Mouse (Mus musculus) kidney, embryonic 14.5 days (tissue): ENCODE results near the gene Fam53b. TPM values are rescaled to one million over a fixed set of nuclear protein-coding genes. Genes with fewer than 3 reads are reported as not detected.

Source experiments
- ATAC-seq: fragments of 200-750 bp; cut with Nextera tagmentation; 2 replicates; pipeline ENCODE4 v1.8.0; 2017; ENCODE audit warnings: moderate number of reproducible peaks, mild to moderate bottlenecking, moderate TSS enrichment, moderate library complexity; ENCODE audit not compliant: low FRiP score, low TSS enrichment
- H3K27ac ChIP-seq: fragments of 300-500 bp; sonication (generic); 2 replicates; pipeline ENCODE4 v1.5.1; 2014; ENCODE audit warnings: low read depth, mild to moderate bottlenecking, low read length, moderate library complexity, mixed read lengths
- H3K27me3 ChIP-seq: fragments of 300-500 bp; sonication (generic); 2 replicates; pipeline ENCODE4 v1.6.1; 2014; ENCODE audit warnings: mild to moderate bottlenecking, low read length; ENCODE audit not compliant: control insufficient read depth, insufficient read depth
- H3K36me3 ChIP-seq: fragments of 300-500 bp; sonication (generic); 2 replicates; pipeline ENCODE4 v1.6.1; 2014; ENCODE audit warnings: low read length, mixed read lengths; ENCODE audit not compliant: control insufficient read depth, insufficient read depth
- H3K4me1 ChIP-seq: fragments of 300-500 bp; sonication (generic); 2 replicates; pipeline ENCODE4 v1.6.1; 2014; ENCODE audit warnings: low read length, mixed read lengths; ENCODE audit not compliant: control insufficient read depth, insufficient read depth
- H3K4me2 ChIP-seq: fragments of 300-500 bp; sonication (generic); replicated peaks from 2 replicates; pipeline ENCODE4 v1.6.1; 2014; ENCODE audit warnings: low read depth, mild to moderate bottlenecking, low read length
- H3K4me3 ChIP-seq: fragments of 300-500 bp; sonication (generic); 2 replicates; pipeline ENCODE4 v1.5.1; 2014; ENCODE audit warnings: mild to moderate bottlenecking, low read length
- H3K9ac ChIP-seq: fragments of 300-500 bp; sonication (generic); 2 replicates; pipeline ENCODE4 v1.6.1; 2014; ENCODE audit warnings: low read depth, mild to moderate bottlenecking, low read length, moderate library complexity
- H3K9me3 ChIP-seq: fragments of 300-500 bp; sonication (generic); 2 replicates; pipeline ENCODE4 v1.6.1; 2016; ENCODE audit warnings: low read length; ENCODE audit not compliant: control insufficient read depth
- WGBS: fragments of 180-500 bp; shearing (Covaris S2); extraction: QIAGEN DNeasy Blood & Tissue Kit; methylation state at CpG from one replicate; pipeline ENCODE4 v1.1.7; 2014; 5-methylcytosine and 5-hydroxymethylcytosine counted together
- polyA plus RNA-seq: library from polyadenylated mRNA; unstranded; fragments of >200 nt; fragmentation: Nextera tagmentation; extraction: Ambion mirVana; gene quantifications from 2 replicates; pipeline ENCODE4 v1.2.1, GENCODE M21; 2014

Gene Fam53b
- polyA plus RNA-seq, 1 experiment from 2014 or later: 22.1 TPM

DNA sequence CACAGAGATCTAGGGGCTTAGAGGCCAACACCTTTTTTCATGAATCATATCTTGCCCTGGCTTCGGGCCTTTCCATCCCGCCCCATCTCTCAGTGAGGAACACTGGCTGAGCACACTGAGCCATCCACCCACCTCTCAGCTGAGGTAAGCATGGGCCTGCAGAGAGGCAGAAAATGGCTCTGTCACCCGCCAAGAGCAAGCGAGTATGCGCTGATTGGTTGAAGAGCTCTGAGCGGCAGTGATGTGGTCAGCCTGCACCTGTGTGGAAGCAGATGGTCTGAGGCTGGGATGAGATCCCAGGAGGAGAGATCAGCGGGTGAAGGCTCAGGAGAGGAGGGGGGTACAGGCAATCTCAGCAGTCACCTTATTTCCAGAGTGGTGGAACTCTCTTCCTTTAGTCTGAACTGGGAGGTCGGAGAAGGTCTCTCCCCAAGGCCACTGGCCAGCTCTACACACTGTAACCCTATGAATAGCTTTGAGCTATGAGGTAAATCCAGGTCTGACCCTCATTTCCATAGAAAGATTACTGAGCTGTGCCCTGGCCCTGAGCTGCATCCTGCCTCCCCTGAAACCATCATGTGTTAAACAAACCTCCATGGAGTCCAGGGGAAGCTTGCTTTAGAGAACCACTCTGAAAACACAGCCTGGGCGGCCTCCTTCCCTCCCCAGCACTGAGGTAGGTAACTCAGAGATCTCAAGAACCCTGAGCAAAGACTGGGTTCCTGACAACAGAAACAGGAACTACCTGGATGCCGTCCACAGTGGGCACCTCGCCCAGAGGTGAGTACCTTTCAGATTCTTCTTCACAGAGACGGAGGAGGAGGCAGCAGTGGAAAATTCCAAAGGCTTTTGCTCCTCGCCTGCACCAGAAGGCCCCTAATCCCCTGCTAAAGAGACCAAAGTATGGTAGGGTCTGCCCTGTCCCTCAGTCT is 6.5 kb downstream of the Fam53b start:
- peaks cover 53% of the 10 kb centered on the region for H3K4me1 ChIP-seq
- H3K4me2 ChIP-seq: no peak overlapping the region
- 0 out of 2 replicates have a peak overlapping the region, but pooled peaks have one; percentile 3 for H3K9ac ChIP-seq

DNA sequence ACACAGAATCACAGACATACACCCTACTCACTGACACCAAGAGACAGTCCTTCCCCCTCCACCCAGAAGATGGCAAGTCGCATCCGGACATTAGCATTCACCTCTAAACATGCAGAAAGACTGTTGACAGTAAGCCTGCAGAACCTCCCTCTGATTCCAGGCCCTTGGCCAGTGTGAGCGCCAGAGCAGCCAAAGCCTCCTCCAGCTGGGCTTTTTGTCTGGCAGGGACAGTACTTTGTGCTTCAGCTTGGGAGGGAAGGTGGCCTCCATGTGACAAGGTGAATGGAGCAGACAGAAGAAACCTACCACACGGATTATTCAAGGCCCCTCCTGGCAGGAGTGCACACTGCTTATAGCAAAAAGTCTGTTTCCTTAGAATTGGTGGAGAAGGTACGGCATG is 7.4 kb downstream of the Fam53b start:
- Histone ChIP-seq H3K9ac (no peak overlapping the region), H3K4me3 (no peak overlapping the region), H3K4me1 (peaks cover 45% of the 10 kb centered on the region), H3K27me3 (no peaks in the 10 kb centered on the region), H3K27ac (no peak overlapping the region), H3K36me3 (no peaks in the 10 kb centered on the region), H3K4me2 (no peak overlapping the region), H3K9me3 (no peaks in the 10 kb centered on the region)
- ATAC-seq: no peak
- WGBS: 87% methylated on average over 5 of the region's 5 CpGs

More for the DNA sequence above, 6.5 kb downstream of the Fam53b start:
- Histone ChIP-seq H3K36me3 (no peaks in the 10 kb centered on the region), H3K9me3 (no peaks in the 10 kb centered on the region), H3K4me3 (no peak overlapping the region), H3K27ac (peak overlapping the region; percentile 76; the same call in 1 of the 2 replicates), H3K27me3 (no peaks in the 10 kb centered on the region)
- 72% methylated on average over 13 of the region's 13 CpGs for WGBS
- no peak for ATAC-seq

DNA sequence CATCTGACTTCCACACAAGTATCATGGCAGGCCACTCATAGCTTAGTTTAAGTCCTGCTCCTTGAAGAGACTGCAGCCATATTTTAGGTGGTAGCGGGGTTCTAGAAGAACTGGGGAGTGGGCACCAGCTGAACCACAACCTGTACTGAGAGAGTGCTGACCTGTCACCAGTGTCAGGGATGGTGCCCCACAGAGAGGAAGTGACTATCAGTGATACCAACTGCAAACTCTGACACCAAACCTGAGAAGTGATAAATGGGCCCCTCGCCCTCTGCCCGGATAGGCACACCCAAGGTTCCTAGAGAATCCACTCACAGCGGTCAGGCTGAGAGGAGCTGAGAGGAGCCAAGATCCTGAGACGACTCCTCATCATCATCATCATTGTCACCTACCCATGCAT is 8.7 kb downstream of the Fam53b start:
- H3K36me3 ChIP-seq: 0 out of 2 replicates have a peak, but pooled peaks cover 3% of the 10 kb centered on the region
- 81% methylated on average over 5 of the region's 5 CpGs for WGBS
- no peaks in the 10 kb centered on the region for H3K27me3 ChIP-seq
- H3K9ac ChIP-seq: no peak overlapping the region
- no peak for ATAC-seq
- H3K4me3 ChIP-seq: no peak overlapping the region
- H3K9me3 ChIP-seq: no peaks in the 10 kb centered on the region
- H3K27ac ChIP-seq: no peak overlapping the region
- peaks cover 40% of the 10 kb centered on the region for H3K4me1 ChIP-seq
- H3K4me2 ChIP-seq: no peak overlapping the region

DNA sequence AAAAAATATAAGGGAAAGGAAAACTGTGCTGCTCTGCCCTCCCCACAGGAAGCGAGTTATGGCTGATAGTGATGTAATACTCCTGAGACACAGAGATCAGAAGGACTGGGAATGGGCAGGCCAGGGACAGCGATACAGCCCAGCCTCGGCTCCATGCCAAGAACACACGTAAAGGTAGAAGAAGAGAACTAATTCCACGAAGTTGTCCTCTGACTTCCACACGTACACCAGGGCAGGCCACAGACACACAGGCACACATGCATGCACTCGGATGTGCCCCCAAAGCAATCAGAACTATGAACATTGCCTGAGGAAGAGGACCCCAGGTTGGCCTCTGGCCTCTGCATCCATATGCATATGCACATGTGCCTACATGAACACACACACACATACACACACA is 9.2 kb downstream of the Fam53b start:
- Histone ChIP-seq H3K27ac (no peak overlapping the region), H3K4me2 (no peak overlapping the region)
- ATAC-seq: no peak

DNA sequence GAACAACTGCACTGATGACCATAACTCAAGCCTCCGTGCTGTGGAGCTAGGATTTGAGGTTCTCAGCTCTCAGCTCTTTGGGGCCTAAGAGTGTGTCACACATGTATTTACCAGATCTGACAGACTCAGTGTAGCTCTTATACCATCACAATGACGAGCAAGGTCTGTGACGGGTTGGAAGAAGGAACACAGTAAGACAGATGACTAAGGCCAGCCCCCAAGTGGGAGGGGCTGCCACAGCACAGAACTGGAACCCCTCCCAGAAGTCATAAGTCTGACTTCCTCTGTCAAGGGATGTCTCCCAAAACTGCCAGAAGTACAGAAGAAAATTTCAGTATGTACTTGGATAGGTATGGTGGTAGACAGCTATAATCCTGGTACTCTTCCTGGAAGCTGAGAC is 9.7 kb downstream of the Fam53b start:
- Histone ChIP-seq H3K9ac (no peak overlapping the region), H3K4me2 (no peak overlapping the region), H3K27ac (no peak overlapping the region), H3K4me1 (peaks cover 36% of the 10 kb centered on the region), H3K27me3 (no peaks in the 10 kb centered on the region), H3K9me3 (no peaks in the 10 kb centered on the region), H3K4me3 (no peak overlapping the region), H3K36me3 (0 out of 2 replicates have a peak, but pooled peaks cover 5% of the 10 kb centered on the region)
- ATAC-seq: no peak
- WGBS: 68% methylated on average over 3 of the region's 3 CpGs

More for the DNA sequence above, 9.2 kb downstream of the Fam53b start:
- Histone ChIP-seq H3K9ac (no peak overlapping the region), H3K36me3 (0 out of 2 replicates have a peak, but pooled peaks cover 5% of the 10 kb centered on the region), H3K27me3 (no peaks in the 10 kb centered on the region), H3K4me3 (no peak overlapping the region), H3K9me3 (no peaks in the 10 kb centered on the region), H3K4me1 (peaks cover 40% of the 10 kb centered on the region)
- WGBS: 73% methylated on average over 7 of the region's 7 CpGs

DNA sequence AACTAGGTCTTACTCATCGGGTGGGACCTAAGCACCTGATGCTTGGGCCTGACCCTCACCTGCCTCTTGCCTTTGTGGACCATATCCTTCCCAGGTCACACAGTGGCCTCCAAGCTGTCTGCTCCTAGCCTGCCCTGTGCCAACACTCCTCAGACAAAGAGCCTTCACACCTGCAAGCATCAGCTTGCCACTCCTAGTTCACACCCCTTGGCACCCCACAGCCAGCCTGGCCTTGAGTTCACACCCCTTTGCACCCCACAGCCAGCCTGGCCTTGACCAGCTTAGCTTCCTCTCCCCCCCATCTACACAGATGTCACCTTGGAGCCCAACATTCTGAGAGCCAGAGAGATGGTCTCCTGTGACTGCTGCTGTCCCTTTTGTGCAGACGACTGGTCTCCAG is 10.3 kb downstream of the Fam53b start:
- Histone ChIP-seq H3K9ac (no peak overlapping the region), H3K27ac (no peak overlapping the region), H3K27me3 (no peaks in the 10 kb centered on the region), H3K4me1 (peaks cover 30% of the 10 kb centered on the region), H3K4me2 (no peak overlapping the region), H3K9me3 (no peaks in the 10 kb centered on the region), H3K36me3 (0 out of 2 replicates have a peak, but pooled peaks cover 5% of the 10 kb centered on the region), H3K4me3 (no peak overlapping the region)
- 86% methylated on average over 2 of the region's 2 CpGs for WGBS
- ATAC-seq: no peak

DNA sequence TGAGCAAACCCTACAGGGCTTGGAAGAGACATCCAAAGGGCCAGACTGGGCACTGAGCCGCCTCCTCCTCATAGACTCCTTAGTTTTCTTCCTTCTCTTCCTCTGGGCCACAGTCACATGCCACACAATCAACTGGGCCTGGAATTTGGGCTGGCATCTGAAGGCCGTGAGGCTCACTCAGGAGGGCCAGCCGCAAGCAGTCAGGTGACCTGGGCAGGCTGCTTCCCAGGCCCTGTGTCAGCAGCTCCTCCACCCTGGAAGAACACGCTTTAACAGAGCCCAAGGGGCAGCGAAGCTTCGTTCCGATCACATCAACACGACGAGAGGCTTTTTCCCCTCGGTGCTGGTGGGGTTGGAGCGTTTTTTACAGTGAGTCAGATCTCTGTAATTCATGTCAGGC is 11.0 kb downstream of the Fam53b start:
- Histone ChIP-seq H3K9me3 (no peaks in the 10 kb centered on the region), H3K36me3 (0 out of 2 replicates have a peak, but pooled peaks cover 5% of the 10 kb centered on the region), H3K27me3 (no peaks in the 10 kb centered on the region), H3K4me1 (peaks cover 24% of the 10 kb centered on the region), H3K27ac (no peak overlapping the region), H3K9ac (no peak overlapping the region), H3K4me3 (no peak overlapping the region), H3K4me2 (no peak overlapping the region)
- no peak for ATAC-seq
- WGBS: 79% methylated on average over 11 of the region's 11 CpGs

DNA sequence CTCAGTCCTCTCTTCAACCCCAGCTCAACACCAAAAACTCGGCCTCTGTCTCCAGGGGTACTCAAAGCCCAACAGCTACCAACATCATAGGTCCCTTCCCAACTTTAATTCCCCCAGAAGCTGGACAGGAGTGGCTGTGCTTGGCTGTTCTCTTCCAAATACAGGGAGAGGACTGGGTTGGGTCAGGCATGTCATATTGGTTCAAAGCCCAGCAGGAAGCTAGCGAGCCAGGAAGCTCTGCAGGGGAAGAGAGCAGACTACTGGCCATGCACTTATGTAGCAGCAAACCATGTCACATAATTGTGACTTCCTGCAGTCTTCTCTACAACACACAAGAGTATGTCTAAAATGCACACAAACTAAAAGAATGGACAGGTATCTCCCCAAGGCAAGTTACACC is 11.6 kb downstream of the Fam53b start:
- peaks cover 17% of the 10 kb centered on the region for H3K4me1 ChIP-seq
- H3K36me3 ChIP-seq: 0 out of 2 replicates have a peak, but pooled peaks cover 5% of the 10 kb centered on the region
- no peak overlapping the region for H3K4me2 ChIP-seq
- H3K27me3 ChIP-seq: no peaks in the 10 kb centered on the region
- no peak for ATAC-seq
- H3K9ac ChIP-seq: no peak overlapping the region
- 77% methylated on average over 2 of the region's 2 CpGs for WGBS
- no peaks in the 10 kb centered on the region for H3K9me3 ChIP-seq
- no peak overlapping the region for H3K27ac ChIP-seq
- H3K4me3 ChIP-seq: no peak overlapping the region

DNA sequence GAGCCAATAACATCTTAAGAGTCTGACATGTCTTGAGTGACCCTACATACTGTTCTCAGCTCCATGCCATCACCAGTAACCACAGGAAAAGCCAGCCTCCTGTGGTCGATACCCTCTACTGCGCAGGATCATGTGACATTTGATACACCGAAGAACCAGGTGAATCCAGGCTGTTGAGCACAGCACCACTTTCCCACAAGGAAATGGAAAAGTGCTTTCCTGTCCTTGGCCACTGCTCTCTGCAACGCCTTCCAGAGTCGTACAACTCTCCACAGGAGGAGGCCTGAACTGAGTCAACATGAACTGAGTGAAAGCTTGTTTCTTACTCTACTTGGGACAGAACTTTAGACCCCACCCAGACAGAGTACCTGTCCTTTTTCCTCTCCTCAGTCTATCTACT is 12.2 kb downstream of the Fam53b start:
- WGBS: 81% methylated on average over 5 of the region's 5 CpGs
- no peaks in the 10 kb centered on the region for H3K9me3 ChIP-seq
- H3K36me3 ChIP-seq: 0 out of 2 replicates have a peak, but pooled peaks cover 5% of the 10 kb centered on the region
- peaks cover 14% of the 10 kb centered on the region for H3K4me1 ChIP-seq
- ATAC-seq: no peak
- H3K9ac ChIP-seq: no peak overlapping the region
- no peak overlapping the region for H3K4me3 ChIP-seq
- H3K27ac ChIP-seq: no peak overlapping the region
- no peak overlapping the region for H3K4me2 ChIP-seq
- H3K27me3 ChIP-seq: no peaks in the 10 kb centered on the region
